Mouse (Mus musculus) layer of hippocampus, adult 11-12 months (tissue): ENCODE measurements around the gene 4931414P19Rik.

Source experiments
- DNase-seq: peaks from one replicate; pipeline ENCODE4 v3.0.0; 2022; ENCODE audit warnings: low spot score

4931414P19Rik gene

DNA sequence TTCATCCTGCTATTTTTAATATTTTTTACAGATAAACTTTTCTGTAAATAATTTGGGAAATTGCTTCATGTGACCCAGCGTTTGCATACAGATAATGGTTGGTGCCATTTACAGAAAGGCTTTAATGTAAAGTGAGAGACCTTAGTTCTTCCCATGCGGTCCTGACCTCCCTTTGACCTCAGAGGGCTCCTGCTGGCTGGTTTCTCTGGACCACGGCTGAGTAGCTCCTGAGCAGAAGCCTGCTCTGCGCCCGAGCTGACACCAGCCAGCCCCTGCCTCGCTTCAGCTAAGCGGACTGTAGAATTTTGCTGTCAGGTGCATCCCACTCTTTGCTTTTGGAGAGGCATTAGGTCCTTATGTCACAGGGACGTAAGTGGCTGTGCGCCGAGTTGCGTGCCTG is 65.0 kb downstream of the 4931414P19Rik start:
- DNase-seq: no peak

DNA sequence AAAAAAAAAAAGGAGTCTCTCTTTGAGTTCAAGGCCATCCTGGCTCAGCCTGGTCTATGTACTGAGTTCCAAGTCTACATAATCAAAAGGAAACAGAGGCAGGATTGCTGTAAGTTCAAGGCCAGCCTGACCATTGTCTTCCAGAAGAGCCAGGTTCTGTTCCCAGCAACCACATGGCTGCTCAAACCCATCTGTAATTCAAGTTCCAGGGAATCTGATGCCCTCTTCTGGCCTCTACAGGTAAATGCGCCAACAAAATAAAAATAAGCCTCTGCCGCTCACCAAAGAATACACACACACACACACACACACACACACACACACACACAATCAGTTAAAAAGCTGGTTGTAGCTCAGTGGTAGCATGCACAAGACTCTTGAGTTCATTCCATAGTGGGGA is 67.2 kb downstream of the 4931414P19Rik start:
- DNase-seq: no peak
